Mouse (Mus musculus): Measurements from ENCODE around the gene Clstn2. TPM values are rescaled to one million over a fixed set of nuclear protein-coding genes. Genes with fewer than 3 reads are reported as not detected.

Clstn2 gene
- total and polyA plus RNA-seq, 3 experiments: not detected

DNA sequence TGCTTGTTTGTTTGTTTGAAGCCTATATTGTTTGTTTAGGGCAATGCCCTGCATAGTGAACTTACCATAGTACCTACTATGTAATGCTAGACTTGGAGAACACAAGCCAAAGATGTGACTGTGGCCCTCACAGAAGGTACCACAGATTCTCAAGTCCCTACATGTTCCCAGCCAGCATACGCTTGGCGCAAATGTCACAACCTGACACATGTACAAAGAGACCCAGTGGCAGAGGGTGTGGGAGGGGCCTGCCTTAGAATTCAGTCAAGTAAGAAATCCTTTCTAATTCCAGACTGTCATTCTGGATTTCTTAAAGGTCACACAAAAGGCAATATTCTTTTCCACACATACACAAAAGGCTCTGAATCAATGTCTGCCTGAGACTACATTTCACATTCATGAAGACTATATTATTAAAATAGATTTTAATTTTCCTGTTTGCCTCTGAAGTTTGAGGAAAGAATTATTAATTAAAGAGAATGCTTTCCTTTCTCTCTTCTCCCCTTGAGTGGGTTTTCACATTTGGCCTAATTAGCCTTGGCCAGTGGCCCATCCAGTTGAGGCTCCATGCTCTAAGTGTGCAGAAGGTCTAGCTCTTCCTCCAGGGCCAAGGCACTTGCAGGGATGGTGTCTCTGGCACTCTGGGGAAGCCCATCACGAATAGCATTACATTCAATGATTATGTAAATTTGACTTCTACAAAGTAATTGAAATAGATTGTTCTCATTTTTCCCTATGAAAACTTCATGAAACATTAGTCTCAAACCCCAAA lies 305.1 kb downstream of the Clstn2 start:
- no peaks in the 10 kb centered on the region for H3K27me3 ChIP-seq (replicated peaks)
- H3K9ac ChIP-seq (ENCODE audit: insufficient read depth, low read depth): no peak overlapping the region
- H3K27ac ChIP-seq (ENCODE audit: insufficient read depth, low read depth): no peak overlapping the region
- no peak for DNase-seq (ENCODE audit: extremely low read depth)
- H3K4me2 ChIP-seq (ENCODE audit: insufficient read depth, low read depth, poor library complexity, severe bottlenecking): no peak overlapping the region
- H3K79me2 ChIP-seq (replicated peaks; ENCODE audit: control insufficient read depth, extremely low read depth, insufficient read depth, poor library complexity, severe bottlenecking): no peaks in the 10 kb centered on the region
- H3K9me3 ChIP-seq (replicated peaks; ENCODE audit: low read length): peaks cover 74% of the 10 kb centered on the region
- in situ Hi-C loops (cut with MboI; ENCODE audit: low pct_ligation_motif_present, low pct_unique_long_range_greater_than_20kb, low sequenced_read_pairs): no loop called here
- no peaks in the 10 kb centered on the region for H3K36me3 ChIP-seq (replicated peaks in 1 of 2; ENCODE audit: control insufficient read depth in 1 of 2, insufficient read depth in 1 of 2, low read length in 1 of 2)
- dilution Hi-C loops (cut with MboI; ENCODE audit: extremely low pct_ligation_motif_present, extremely low pct_unique_long_range_greater_than_20kb, low sequenced_read_pairs): no loop called here
- no peak overlapping the region for H3K4me3 ChIP-seq (replicated peaks in 1 of 3; ENCODE audit: low read depth in 2 of 3, low read length in 2 of 3, poor library complexity in 1 of 3)
- H3K4me1 ChIP-seq (ENCODE audit: control insufficient read depth in 1 of 2, insufficient read depth in 2 of 2): no peaks in the 10 kb centered on the region
- no peak for TF ChIP-seq USF2 (conservative IDR thresholded peaks at IDR 0.05; ENCODE audit: low read depth, low read length)
- TF ChIP-seq SMC3 (IDR thresholded peaks at IDR 0.05; ENCODE audit: low read depth, low read length): no peak
- TF ChIP-seq NELFE (IDR thresholded peaks at IDR 0.05; ENCODE audit: low read depth, low read length): no peak
- TF ChIP-seq ZMIZ1 (IDR thresholded peaks at IDR 0.05; ENCODE audit: low read depth, low read length): no peak
- no peak for TF ChIP-seq ELF1 (IDR thresholded peaks at IDR 0.05; ENCODE audit: low read depth, low read length)
- no peak for TF ChIP-seq MXI1 (IDR thresholded peaks at IDR 0.05; ENCODE audit: low read depth, low read length)
- TF ChIP-seq E2F4 (IDR thresholded peaks at IDR 0.05; ENCODE audit: insufficient replicate concordance, low read depth, low read length): no peak
- TF ChIP-seq JUND (conservative IDR thresholded peaks at IDR 0.05; ENCODE audit: low read depth, low read length): no peak
- no peak for TF ChIP-seq BHLHE40 (IDR thresholded peaks at IDR 0.05; ENCODE audit: low read depth, low read length)
- TF ChIP-seq TCF12 (IDR thresholded peaks at IDR 0.05; ENCODE audit: low read depth, low read length): no peak
- TF ChIP-seq USF1 (IDR thresholded peaks at IDR 0.05; ENCODE audit: low read depth, low read length): no peak
- no peak for TF ChIP-seq CTCF (conservative IDR thresholded peaks at IDR 0.05 in 1 of 2, IDR thresholded peaks at IDR 0.05 in 1 of 2; ENCODE audit: low read depth in 2 of 2, low read length in 2 of 2)
- no peak for TF ChIP-seq ZC3H11A (IDR thresholded peaks at IDR 0.05; ENCODE audit: low read depth, low read length)
- TF ChIP-seq TBP (conservative IDR thresholded peaks at IDR 0.05; ENCODE audit: low read depth, low read length): no peak
- no peak for TF ChIP-seq MYC (IDR thresholded peaks at IDR 0.05; ENCODE audit: low read depth, low read length)
- no peak for TF ChIP-seq HCFC1 (IDR thresholded peaks at IDR 0.05; ENCODE audit: low read depth, low read length)
- no peak for TF ChIP-seq EP300 (IDR thresholded peaks at IDR 0.05; ENCODE audit: low read length)
- TF ChIP-seq MAFK (IDR thresholded peaks at IDR 0.05; ENCODE audit: insufficient replicate concordance, low read length): no peak
- TF ChIP-seq ZKSCAN1 (IDR thresholded peaks at IDR 0.05; ENCODE audit: borderline replicate concordance, low read depth, low read length): no peak
- TF ChIP-seq RCOR1 (conservative IDR thresholded peaks at IDR 0.05; ENCODE audit: low read depth, low read length): no peak

- H3K9ac ChIP-seq (ENCODE audit: insufficient read depth, low read depth): no peak overlapping the region
- H3K27me3 ChIP-seq (replicated peaks): no peaks in the 10 kb centered on the region
- in situ Hi-C loops (cut with MboI; ENCODE audit: low pct_ligation_motif_present, low pct_unique_long_range_greater_than_20kb, low sequenced_read_pairs): no loop called here
- DNase-seq (ENCODE audit: extremely low read depth): no peak
- no peaks in the 10 kb centered on the region for H3K4me1 ChIP-seq (ENCODE audit: control insufficient read depth in 1 of 2, insufficient read depth in 2 of 2)
- dilution Hi-C loops (cut with MboI; ENCODE audit: extremely low pct_ligation_motif_present, extremely low pct_unique_long_range_greater_than_20kb, low sequenced_read_pairs): no loop called here
- no peak overlapping the region for H3K27ac ChIP-seq (ENCODE audit: insufficient read depth, low read depth)
- H3K36me3 ChIP-seq (replicated peaks in 1 of 2; ENCODE audit: control insufficient read depth in 1 of 2, insufficient read depth in 1 of 2, low read length in 1 of 2): no peaks in the 10 kb centered on the region
- peaks cover 58% of the 10 kb centered on the region for H3K9me3 ChIP-seq (replicated peaks; ENCODE audit: low read length)
- H3K79me2 ChIP-seq (replicated peaks; ENCODE audit: control insufficient read depth, extremely low read depth, insufficient read depth, poor library complexity, severe bottlenecking): no peaks in the 10 kb centered on the region
- no peak overlapping the region for H3K4me2 ChIP-seq (ENCODE audit: insufficient read depth, low read depth, poor library complexity, severe bottlenecking)
- no peak overlapping the region for H3K4me3 ChIP-seq (replicated peaks in 1 of 3; ENCODE audit: low read depth in 2 of 3, low read length in 2 of 3, poor library complexity in 1 of 3)
- TF ChIP-seq ZKSCAN1 (IDR thresholded peaks at IDR 0.05; ENCODE audit: borderline replicate concordance, low read depth, low read length) (no peak), SIN3A (IDR thresholded peaks at IDR 0.05; ENCODE audit: low read length) (no peak), HCFC1 (IDR thresholded peaks at IDR 0.05; ENCODE audit: low read depth, low read length) (no peak), EP300 (IDR thresholded peaks at IDR 0.05; ENCODE audit: low read length) (no peak), ZC3H11A (IDR thresholded peaks at IDR 0.05; ENCODE audit: low read depth, low read length) (no peak), PAX5 (IDR thresholded peaks at IDR 0.05; ENCODE audit: low read length) (no peak), USF1 (IDR thresholded peaks at IDR 0.05; ENCODE audit: low read depth, low read length) (no peak), ETS1 (conservative IDR thresholded peaks at IDR 0.05; ENCODE audit: low read depth, low read length) (no peak), BHLHE40 (IDR thresholded peaks at IDR 0.05; ENCODE audit: low read depth, low read length) (no peak), CHD1 (IDR thresholded peaks at IDR 0.05; ENCODE audit: low read depth, low read length) (no peak), IRF4 (IDR thresholded peaks at IDR 0.05; ENCODE audit: low read depth, low read length) (no peak), MXI1 (IDR thresholded peaks at IDR 0.05; ENCODE audit: low read depth, low read length) (no peak), ZMIZ1 (IDR thresholded peaks at IDR 0.05; ENCODE audit: low read depth, low read length) (no peak), KAT2A (IDR thresholded peaks at IDR 0.05; ENCODE audit: insufficient replicate concordance, low read length) (no peak), ZNF384 (IDR thresholded peaks at IDR 0.05; ENCODE audit: low read depth, low read length) (no peak), USF2 (conservative IDR thresholded peaks at IDR 0.05; ENCODE audit: low read depth, low read length) (no peak), MAX (IDR thresholded peaks at IDR 0.05; ENCODE audit: low read length) (no peak), UBTF (IDR thresholded peaks at IDR 0.05; ENCODE audit: low read depth, low read length) (no peak), NELFE (IDR thresholded peaks at IDR 0.05; ENCODE audit: low read depth, low read length) (no peak), JUND (conservative IDR thresholded peaks at IDR 0.05; ENCODE audit: low read depth, low read length) (no peak)
Observed at GRCm38 (mm10) chr9:97717728-97718127, 315.3 kb downstream of the Clstn2 start.

All from CH12.LX (cell line).